Mouse (Mus musculus) bone marrow macrophage, adult 2 months (primary cell): ENCODE results near the gene Eps8.

Experiments used
- CTCF ChIP-seq: IDR thresholded peaks from 2 replicates; pipeline ENCODE4 v1.5.1; 2012; ENCODE audit warnings: low read depth, mild to moderate bottlenecking, low read length, moderate library complexity
- POLR2A ChIP-seq: IDR thresholded peaks from 2 replicates; pipeline ENCODE4 v1.6.1; 2012; ENCODE audit warnings: mild to moderate bottlenecking, low read depth, low read length, borderline replicate concordance

DNA sequence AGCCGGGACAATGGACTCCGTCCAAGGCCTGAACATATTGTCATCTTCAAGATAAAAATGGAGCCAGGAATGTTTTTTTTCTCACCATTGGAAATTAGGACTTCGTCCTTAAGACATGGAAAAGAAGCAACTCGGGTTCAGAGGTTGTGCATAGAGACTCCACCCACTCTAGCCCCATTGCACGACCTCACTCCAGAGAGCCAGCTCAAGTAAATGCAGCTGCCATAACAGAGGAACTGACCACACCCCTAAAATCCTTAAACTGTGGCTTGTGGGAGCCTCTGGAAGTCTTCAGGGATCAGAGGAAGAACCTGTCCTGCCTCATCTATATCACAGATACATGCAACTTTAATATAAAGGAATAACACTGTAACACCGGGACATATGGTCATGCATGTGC, 155.9 kb downstream of the Eps8 start:
- TF ChIP-seq CTCF, result no peak
- TF ChIP-seq POLR2A, result no peak
